Mouse (Mus musculus) heart, adult 9 months (tissue): ENCODE measurements around the gene Erc2.

Experiments used
- DNase-seq, 2 experiments: peaks; one replicate each; pipeline ENCODE4 v3.0.0; 2022; ENCODE audit warnings: low spot score in 2 of 2

Erc2 gene

DNA sequence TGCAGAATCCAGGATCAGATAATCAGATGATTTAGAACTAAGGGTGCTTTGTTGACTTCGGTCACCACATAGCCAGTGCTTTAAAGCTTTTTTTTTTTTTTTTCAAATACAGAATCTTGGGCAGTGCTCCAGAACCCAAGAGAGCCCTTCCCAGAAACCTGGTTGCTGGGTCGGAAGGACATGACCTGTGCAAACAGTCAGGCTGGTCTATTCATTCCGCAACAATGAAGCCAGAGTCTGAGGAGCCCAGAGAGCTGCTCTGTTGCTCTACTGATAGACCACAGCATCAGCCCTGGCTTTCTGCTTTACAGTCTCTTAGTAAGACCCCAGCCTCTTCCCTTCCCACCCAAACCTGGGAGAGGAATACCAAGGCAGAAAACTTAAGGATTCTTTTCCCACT, 755.3 kb downstream of the Erc2 start:
- no peak for DNase-seq

DNA sequence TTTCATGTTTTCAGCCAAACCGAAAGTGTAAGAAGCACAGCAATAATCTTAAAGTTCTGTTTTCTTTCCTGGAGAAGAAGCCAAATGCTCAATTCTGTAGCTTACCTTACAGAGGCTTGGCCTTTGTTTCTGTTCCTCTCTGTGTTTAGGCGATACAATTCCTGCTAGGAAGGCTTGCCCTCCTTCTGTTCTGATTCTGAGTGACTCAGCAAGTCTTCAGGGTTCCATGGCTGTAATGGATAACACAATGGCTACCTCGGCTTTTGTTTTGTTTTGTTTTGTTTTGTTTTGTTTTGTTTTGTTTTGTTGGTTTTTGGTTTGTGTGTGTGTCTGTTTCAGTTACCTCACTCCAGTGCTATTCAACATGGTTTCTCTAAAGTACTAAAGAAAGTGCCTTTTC, 757.9 kb downstream of the Erc2 start:
- DNase-seq = no peak

DNA sequence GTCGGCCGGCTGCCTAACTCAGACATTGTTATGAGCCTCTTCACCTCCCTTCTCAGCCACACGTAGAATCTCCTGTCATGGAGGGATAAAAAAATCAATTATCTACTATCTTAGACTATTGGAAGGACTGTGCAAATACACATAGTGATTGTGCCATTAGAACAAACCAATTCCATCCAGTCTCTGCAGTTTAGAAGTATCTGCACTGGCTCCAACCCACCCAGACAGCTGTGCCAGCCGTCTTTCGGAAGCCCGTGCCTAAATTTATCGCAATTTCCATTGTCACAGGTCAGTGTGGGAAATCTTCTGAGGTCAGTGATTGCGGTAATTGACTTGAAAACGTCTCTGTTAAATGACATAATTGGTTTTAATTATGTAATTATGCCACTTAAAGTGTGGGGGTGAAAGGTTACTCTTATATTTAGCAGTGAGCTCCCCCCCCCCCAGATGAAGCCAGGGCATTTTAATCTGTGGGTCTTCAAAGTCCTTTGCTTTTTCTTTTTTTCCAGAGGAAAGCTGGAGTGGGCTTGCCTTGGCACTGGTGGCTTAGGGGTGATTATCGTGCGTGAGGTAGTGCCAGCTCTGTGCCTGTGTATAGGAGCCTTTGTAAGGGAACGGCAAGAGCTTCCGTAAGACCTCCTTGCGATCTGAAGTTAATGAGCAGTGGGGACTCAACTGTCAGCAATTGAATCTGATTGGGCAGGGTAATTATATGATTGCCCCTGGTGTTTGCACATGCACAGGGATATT, 759.7 kb downstream of the Erc2 start:
- DNase-seq = no peak

DNA sequence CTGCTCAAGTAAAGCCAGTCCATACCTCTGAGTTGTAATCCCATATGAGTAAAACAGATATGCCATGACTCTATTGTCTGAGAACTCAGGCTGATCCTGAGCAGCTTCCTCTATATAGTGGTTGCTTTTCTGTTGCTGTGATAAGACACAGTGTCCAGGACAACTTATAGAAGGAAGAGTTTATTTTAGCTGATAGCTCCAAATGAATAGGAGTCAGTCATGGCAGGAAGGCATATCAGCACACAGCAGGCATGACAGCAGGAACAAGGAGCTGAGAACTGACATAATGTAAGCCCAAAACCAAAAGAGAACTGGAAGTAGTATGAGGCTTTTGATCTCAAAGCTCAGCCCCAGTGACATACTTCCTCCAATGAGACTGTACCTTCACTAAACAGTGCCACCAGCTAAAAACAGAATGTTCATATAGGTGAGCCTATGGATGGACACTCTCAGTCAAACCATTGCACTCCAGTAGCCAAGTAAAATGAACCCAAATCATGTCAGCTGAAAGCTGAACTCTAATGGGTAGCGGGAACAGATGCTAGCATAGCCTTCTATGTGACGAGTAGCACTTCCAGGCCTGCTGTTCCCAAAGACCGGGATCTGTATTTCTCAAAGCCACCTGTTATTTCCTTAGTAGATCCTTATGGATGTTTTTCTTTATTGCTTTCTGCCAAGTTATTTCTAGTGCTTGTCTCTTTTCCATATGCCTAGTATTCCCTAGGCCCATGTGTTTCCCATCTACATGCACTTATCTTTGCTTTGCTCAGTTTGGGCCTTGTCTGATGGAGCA, 764.8 kb downstream of the Erc2 start:
- no peak for DNase-seq

- DNase-seq = no peak
Observed at GRCm38 (mm10) chr14:28398915-28399314, 776.7 kb downstream of the Erc2 start.

DNA sequence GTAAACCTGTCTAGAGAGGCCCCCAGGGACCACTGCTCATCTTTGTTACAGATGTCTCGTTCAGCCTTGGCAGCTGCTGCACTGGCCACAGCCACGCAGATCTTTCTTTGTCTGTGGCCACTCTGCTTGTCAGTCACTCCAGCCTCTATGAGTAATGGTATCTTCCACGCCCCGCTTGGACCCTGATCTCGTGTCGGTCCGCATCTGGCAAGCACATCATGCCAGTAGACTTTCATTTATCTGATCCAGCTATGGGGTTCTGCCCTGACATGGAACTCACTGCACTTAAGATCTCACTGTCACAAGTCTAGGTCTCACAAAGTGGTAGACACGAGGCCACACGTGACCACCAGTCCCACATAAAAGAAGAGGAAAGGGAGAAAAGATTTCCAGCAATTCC, 777.7 kb downstream of the Erc2 start:
- DNase-seq = no peak

GRCm38 (mm10) chr14:28405277-28405840, 783.1 kb downstream of the Erc2 start:
- no peak for DNase-seq

- no peak for DNase-seq
Observed at GRCm38 (mm10) chr14:28409390-28409789, 787.2 kb downstream of the Erc2 start.

DNA sequence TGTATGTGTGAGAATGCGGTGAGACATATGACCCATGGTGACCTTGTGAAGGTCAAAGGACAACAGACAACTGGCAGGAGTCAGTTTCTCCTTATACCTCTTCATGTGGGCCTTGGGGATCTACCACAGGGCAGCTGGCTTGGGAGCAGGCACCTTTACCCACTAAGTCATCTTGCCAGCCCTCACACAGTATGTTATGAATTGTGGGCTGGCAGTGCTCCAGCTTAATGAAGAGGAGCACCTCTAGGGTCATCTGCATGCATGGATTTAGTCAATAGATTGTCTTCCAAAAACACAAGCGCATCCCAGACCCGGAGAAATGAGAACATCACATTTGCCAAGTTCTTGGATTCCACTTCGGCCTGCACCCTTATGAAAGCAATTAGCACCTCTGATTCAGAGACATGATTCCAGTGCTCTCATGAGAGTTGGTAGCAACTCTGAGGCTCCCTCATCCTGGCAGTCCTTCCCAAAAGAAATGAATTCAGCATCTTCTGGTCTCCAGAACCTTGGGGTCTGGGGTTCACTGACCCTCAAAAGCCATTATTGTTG, 787.6 kb downstream of the Erc2 start:
- no peak for DNase-seq

GRCm38 (mm10) chr14:28410789-28411225, 788.6 kb downstream of the Erc2 start:
- DNase-seq = no peak

DNA sequence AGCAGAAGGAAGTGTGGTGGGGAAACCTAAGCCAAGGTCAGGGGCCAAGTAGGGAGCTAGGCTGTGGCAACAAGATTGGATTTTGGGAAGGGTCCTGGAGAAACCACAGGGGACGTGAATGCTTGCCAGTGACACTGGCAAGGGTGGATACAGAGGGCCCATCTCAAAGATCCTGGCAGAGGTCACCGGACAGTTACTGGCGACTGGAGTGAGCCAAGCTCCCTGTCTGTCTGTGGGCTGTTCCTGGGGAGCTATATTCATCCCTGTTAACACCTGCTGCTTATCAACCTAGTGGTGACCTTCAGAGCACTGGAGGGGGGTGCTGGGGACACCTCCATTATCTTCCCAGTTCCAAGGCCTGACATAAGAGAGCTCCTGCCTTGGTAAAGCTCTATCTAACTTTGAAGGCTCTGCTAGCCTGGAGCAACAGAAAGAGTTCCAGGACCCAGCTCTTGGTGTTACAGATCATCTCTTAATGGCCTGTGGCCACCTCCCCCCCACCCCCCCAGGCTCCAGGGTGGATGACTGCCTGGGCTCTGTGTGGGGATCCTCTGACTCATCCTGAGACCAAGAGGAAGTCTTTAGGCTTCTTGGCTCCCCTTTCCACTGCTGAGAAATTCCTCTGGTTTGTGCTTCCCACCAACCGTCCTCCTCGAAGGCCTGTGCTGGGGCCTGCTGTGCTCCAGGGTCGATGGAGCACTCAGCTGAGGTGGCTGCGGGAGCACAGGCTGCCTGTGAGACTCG, 790.2 kb downstream of the Erc2 start:
- DNase-seq = peak; percentile 10 to 12

DNA sequence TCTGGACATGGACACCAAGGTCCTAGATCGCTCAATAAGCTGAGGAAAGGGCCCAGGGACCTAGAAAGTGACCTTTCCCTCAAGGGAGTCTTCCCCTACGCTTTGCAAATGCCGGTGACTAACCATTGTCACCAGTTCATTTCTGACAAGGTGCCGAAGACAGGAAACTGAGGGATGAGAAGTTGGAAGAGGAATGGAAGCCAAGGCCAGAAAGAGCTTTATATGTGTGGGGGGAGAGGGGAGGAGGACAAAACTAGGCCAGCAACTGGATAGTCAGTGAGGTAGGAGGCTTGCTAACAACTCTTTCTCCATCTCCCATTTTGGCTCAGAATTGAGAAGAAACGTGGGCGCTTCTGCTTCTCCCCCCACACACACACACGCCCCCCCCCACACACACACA, 791.3 kb downstream of the Erc2 start:
- DNase-seq = no peak

GRCm38 (mm10) chr14:28417019-28417418, 794.8 kb downstream of the Erc2 start:
- peak; percentile 21 to 41 for DNase-seq

DNA sequence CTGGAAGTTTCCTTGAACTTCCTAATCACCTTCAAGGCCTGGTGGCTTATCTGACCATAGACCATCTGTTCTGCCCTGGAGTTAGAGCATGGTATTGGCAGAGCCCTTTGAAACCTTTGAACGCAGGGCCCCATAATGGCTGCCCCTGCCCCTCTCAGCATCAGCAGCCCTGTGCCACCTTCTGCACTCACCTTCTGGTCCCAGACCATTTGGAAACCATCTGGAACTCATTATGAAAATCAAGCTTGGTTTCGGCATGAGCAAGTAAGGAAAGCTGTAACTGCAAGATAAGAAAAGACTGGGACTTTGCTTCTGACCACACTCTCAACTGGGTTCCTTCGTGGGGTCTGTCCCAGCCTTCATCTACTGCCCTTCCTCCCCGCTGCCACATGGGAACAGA, 796.3 kb downstream of the Erc2 start:
- DNase-seq = no peak

DNA sequence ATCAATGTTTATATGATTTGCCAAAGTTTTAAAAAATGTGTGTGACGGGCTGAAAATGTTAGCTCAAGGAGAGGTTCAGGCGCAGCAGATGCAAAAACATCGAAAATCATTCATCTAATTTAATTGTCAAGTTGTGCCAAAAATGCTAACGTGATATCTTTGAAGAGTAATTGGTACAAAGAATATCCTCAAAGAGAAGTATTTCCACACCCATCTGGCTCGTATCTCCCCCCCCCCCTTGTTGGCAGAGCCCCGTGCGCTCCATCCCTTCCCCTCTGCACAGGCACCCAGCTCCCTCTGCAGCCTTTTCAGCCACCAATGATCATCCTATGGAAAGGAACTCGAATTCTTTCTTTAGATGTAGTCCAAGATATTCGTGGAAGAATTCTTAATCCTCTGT, 797.0 kb downstream of the Erc2 start:
- DNase-seq = no peak

DNA sequence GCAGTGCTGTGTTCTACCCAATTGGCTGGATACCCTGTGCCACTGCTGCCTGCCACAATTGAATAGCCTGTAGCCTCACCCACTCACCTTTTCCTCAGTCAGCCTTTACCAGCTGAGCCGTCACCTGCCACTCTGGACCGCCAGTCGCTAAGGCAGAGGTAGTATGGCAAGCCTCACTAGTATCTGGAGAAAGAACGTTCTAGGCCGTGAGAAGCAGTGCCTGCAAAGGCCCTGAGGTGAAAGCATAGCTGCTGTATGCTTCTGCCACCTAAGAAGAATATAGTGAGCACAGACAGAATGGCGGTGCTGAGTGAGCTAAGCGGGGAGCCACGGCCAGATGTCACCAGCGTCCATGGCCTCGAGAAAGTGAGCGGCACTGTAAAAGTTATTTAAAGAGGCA, 798.4 kb downstream of the Erc2 start:
- no peak for DNase-seq

DNA sequence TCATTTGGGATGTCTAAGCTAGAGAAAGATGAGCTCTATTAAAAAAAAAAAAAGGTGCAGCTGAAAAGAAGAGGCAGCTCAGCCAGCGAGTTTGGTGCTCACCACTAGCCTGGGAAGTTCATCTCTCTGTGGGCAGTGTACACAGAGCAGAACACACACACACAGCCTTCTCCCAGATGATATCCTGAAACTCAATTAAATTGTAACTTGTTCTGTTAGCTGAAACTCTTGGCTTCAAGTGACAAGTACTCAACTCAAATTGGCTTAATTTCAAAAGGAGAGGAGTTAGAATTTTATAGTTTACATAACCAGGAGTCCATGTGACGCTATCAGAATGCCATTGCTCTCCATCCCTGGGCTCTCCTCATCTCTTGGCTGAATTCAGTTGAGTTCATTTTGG, 804.4 kb downstream of the Erc2 start:
- DNase-seq = no peak

GRCm38 (mm10) chr14:28431703-28432309, 809.6 kb downstream of the Erc2 start:
- DNase-seq = no peak

DNA sequence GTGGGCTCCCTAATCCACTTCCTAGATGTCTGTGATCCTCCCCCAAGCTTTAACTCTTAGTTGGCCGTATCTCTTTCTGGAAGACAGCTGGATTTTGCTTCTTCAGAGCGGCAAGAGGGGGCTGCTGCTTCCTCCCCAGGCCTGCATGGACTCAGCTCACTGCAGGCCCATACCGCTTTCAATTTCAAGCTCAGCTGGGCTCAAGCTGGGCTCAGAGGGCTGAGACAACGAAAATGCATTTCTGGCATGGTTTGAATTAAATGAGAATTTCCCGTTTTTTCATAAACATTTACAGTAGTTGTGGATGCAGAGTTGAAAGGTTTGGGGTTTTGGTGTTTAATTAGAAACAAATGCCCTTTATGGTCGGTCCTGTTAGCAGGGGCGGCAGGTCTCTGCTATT, 812.8 kb downstream of the Erc2 start:
- no peak for DNase-seq

DNA sequence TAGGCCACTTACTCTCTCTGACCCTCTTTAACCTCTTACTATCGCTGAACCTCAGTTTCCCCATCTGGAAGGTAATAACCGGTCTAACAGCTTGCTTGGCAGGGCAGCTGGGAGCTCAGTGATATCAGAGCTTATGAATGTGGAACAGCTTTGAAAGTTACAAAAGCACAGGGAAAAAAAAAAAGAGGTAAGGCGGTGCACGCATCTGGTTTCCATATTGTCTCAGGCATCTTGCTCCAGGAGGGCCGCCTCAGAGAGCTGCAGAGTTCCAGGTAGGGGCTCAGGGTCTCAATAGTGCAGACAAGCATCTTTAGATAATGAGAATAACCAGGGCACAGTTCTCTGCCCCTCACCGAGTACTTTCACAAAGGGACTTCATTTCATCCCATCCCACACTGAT, 816.9 kb downstream of the Erc2 start:
- no peak for DNase-seq

- no peak for DNase-seq
Observed at GRCm38 (mm10) chr14:28441240-28441967, 819.2 kb downstream of the Erc2 start.
